Mouse (Mus musculus): ENCODE data around the gene Orc2.

Gene Orc2

GRCm38 (mm10) chr1:58504577-58505254 is at the start of gene Orc2:
Orc2 (minus strand) TSS chr1:58505109.
- DNase-seq (ENCODE audit: low spot score in 2 of 2) = peak; percentile 82 to 85

- DNase-seq (ENCODE audit: low spot score in 2 of 2) = no peak
Observed at GRCm38 (mm10) chr1:58541386-58541785, 36.5 kb upstream of the Orc2 start.

GRCm38 (mm10) chr1:58507249-58507648 is 2.3 kb upstream of the Orc2 start:
- no peak for DNase-seq (ENCODE audit: low spot score in 2 of 2)

GRCm38 (mm10) chr1:58503793-58504370 is 1.0 kb downstream of the Orc2 start:
- DNase-seq (ENCODE audit: low spot score in 2 of 2) = no peak

GRCm38 (mm10) chr1:58503134-58503533 is 1.8 kb downstream of the Orc2 start:
- no peak for DNase-seq (ENCODE audit: low spot score in 2 of 2)

- DNase-seq (ENCODE audit: low spot score in 2 of 2) = no peak
Observed at GRCm38 (mm10) chr1:58498758-58499157, 6.2 kb downstream of the Orc2 start.

- no peak for DNase-seq (ENCODE audit: low spot score in 2 of 2)
Observed at GRCm38 (mm10) chr1:58497678-58498077, 7.2 kb downstream of the Orc2 start.

GRCm38 (mm10) chr1:58495603-58496002 is 9.3 kb downstream of the Orc2 start:
- DNase-seq (ENCODE audit: low spot score in 2 of 2) = no peak

- DNase-seq (ENCODE audit: low spot score in 2 of 2) = no peak
Observed at GRCm38 (mm10) chr1:58482647-58483046, 22.3 kb downstream of the Orc2 start.

- DNase-seq (ENCODE audit: low spot score in 2 of 2) = no peak
Observed at GRCm38 (mm10) chr1:58475662-58476061, 29.2 kb downstream of the Orc2 start.

GRCm38 (mm10) chr1:58465561-58465960 is 39.3 kb downstream of the Orc2 start:
- DNase-seq (ENCODE audit: low spot score in 2 of 2) = no peak

GRCm38 (mm10) chr1:58465042-58465441 is 39.9 kb downstream of the Orc2 start:
- DNase-seq (ENCODE audit: low spot score in 2 of 2) = no peak

- DNase-seq (ENCODE audit: low spot score in 2 of 2) = no peak
Observed at GRCm38 (mm10) chr1:58463935-58464334, 41.0 kb downstream of the Orc2 start.

- no peak for DNase-seq (ENCODE audit: low spot score in 2 of 2)
Observed at GRCm38 (mm10) chr1:58460566-58460965, 44.3 kb downstream of the Orc2 start.

- no peak for DNase-seq (ENCODE audit: low spot score in 2 of 2)
Observed at GRCm38 (mm10) chr1:58458867-58459266, 46.0 kb downstream of the Orc2 start.

GRCm38 (mm10) chr1:58458175-58458574 is 46.7 kb downstream of the Orc2 start:
- DNase-seq (ENCODE audit: low spot score in 2 of 2) = no peak

GRCm38 (mm10) chr1:58454316-58454715 is 50.6 kb downstream of the Orc2 start:
- no peak for DNase-seq (ENCODE audit: low spot score in 2 of 2)

- no peak for DNase-seq (ENCODE audit: low spot score in 2 of 2)
Observed at GRCm38 (mm10) chr1:58448396-58448795, 56.5 kb downstream of the Orc2 start.

- DNase-seq (ENCODE audit: low spot score in 2 of 2) = no peak
Observed at GRCm38 (mm10) chr1:58447766-58448165, 57.1 kb downstream of the Orc2 start.

GRCm38 (mm10) chr1:58445861-58446260 is 59.0 kb downstream of the Orc2 start:
- peak in 1 of 2 experiments; percentile 6 for DNase-seq (ENCODE audit: low spot score in 2 of 2)

GRCm38 (mm10) chr1:58445143-58445722 is 59.7 kb downstream of the Orc2 start, which contains the start of the genes Nif3l1 and Ppil3:
Nif3l1 (plus strand) TSS chr1:58445151.
Ppil3 (minus strand) TSS chr1:58445486.
- peak; percentile 73 to 76 for DNase-seq (ENCODE audit: low spot score in 2 of 2)

- peak; percentile 7 to 9 for DNase-seq (ENCODE audit: low spot score in 2 of 2)
Observed at GRCm38 (mm10) chr1:58444691-58445090, 60.2 kb downstream of the Orc2 start.

GRCm38 (mm10) chr1:58424551-58424950 is 80.4 kb downstream of the Orc2 start:
- no peak for DNase-seq (ENCODE audit: low spot score in 2 of 2)

Data from thymus, postnatal 10 days (tissue).